Mouse (Mus musculus): Measurements from ENCODE around the gene Eef2k.

- TF ChIP-seq CTCF (IDR thresholded peaks at IDR 0.05; ENCODE audit: extremely low read depth, insufficient read depth, low read length) (no peak), POLR2A (IDR thresholded peaks at IDR 0.05; ENCODE audit: extremely low read depth, insufficient read depth, low read length) (no peak)
Measured at GRCm38 (mm10) chr7:120848831-120849512, 6.3 kb downstream of the Eef2k start.

All from cortical plate, adult 2 months (tissue).